Mouse (Mus musculus) hindbrain, embryonic 14.5 days (tissue): ENCODE measurements around the gene Zdhhc9. TPM values are rescaled to one million over a fixed set of nuclear protein-coding genes. Genes with fewer than 3 reads are reported as not detected.

Experiments used
- ATAC-seq: fragments of 200-750 bp; cut with Nextera tagmentation; 2 replicates; pipeline ENCODE4 v1.8.0; 2017; ENCODE audit warnings: moderate number of reproducible peaks, mild to moderate bottlenecking, moderate TSS enrichment, moderate library complexity; ENCODE audit not compliant: low FRiP score
- DNase-seq: peaks from one replicate; pipeline ENCODE4 v3.0.0-alpha.2; 2015; ENCODE audit warnings: low spot score
- H3K27ac ChIP-seq: fragments of 300-500 bp; sonication (generic); 2 replicates; pipeline ENCODE4 v1.5.1; 2014; ENCODE audit warnings: mild to moderate bottlenecking, moderate library complexity
- H3K27me3 ChIP-seq: fragments of 300-500 bp; sonication (generic); 2 replicates; pipeline ENCODE4 v1.6.1; 2014; ENCODE audit warnings: mild to moderate bottlenecking, low read length, mixed read lengths; ENCODE audit not compliant: control insufficient read depth, insufficient read depth
- H3K36me3 ChIP-seq: fragments of 300-500 bp; sonication (generic); replicated peaks from 2 replicates; pipeline ENCODE4 v1.6.1; 2014; ENCODE audit not compliant: control insufficient read depth, insufficient read depth
- H3K4me1 ChIP-seq: fragments of 300-500 bp; sonication (generic); replicated peaks from 2 replicates; pipeline ENCODE4 v1.6.1; 2014; ENCODE audit warnings: antibody characterized with exemption, low read length, mixed read lengths; ENCODE audit not compliant: control insufficient read depth, insufficient read depth
- H3K4me2 ChIP-seq: fragments of 300-500 bp; sonication (generic); replicated peaks from 2 replicates; pipeline ENCODE4 v1.6.1; 2014; ENCODE audit warnings: mild to moderate bottlenecking, moderate library complexity
- H3K4me3 ChIP-seq: fragments of 300-500 bp; sonication (generic); replicated peaks from 2 replicates; pipeline ENCODE4 v1.5.1; 2014; ENCODE audit warnings: mild to moderate bottlenecking, low read length
- H3K9ac ChIP-seq: fragments of 300-500 bp; sonication (generic); 2 replicates; pipeline ENCODE4 v1.6.1; 2014
- H3K9me3 ChIP-seq: fragments of 300-500 bp; sonication (generic); 2 replicates; pipeline ENCODE4 v1.6.1; 2016; ENCODE audit warnings: low read length; ENCODE audit not compliant: control insufficient read depth
- WGBS: fragments of 180-500 bp; shearing (Covaris S2); extraction: QIAGEN DNeasy Blood & Tissue Kit; methylation state at CpG from one replicate; pipeline ENCODE4 v1.1.7; 2014; 5-methylcytosine and 5-hydroxymethylcytosine counted together
- polyA plus RNA-seq: library from polyadenylated mRNA; unstranded; fragments of >200 nt; fragmentation: Nextera tagmentation; extraction: Ambion mirVana; gene quantifications from 2 replicates; pipeline ENCODE4 v1.2.1, GENCODE M21; 2014

Gene Zdhhc9
- polyA plus RNA-seq, 1 experiment from 2014 or later: 10.3 TPM

- Histone ChIP-seq H3K36me3 (no peaks in the 10 kb centered on the region), H3K4me1 (peaks cover 4% of the 10 kb centered on the region; the same call in 1 of the 2 replicates), H3K4me2 (no peak overlapping the region), H3K27me3 (no peaks in the 10 kb centered on the region), H3K27ac (no peak overlapping the region), H3K9me3 (no peaks in the 10 kb centered on the region), H3K4me3 (no peak overlapping the region), H3K9ac (no peak overlapping the region)
- WGBS: 26% methylated on average over 13 of the region's 14 CpGs
- DNase-seq (no peak), ATAC-seq (no peak)
Measured at GRCm38 (mm10) chrX:48139368-48140285, 69.1 kb downstream of the Zdhhc9 start.

- Histone ChIP-seq H3K36me3 (no peaks in the 10 kb centered on the region), H3K9me3 (no peaks in the 10 kb centered on the region), H3K27me3 (no peaks in the 10 kb centered on the region), H3K27ac (no peak overlapping the region), H3K4me1 (peaks cover 4% of the 10 kb centered on the region; the same call in 1 of the 2 replicates), H3K9ac (no peak overlapping the region), H3K4me2 (no peak overlapping the region), H3K4me3 (no peak overlapping the region)
- 48% methylated on average over 7 of the region's 7 CpGs for WGBS
- no peak for DNase-seq
- no peak for ATAC-seq
Measured at GRCm38 (mm10) chrX:48138539-48139275, 70.0 kb downstream of the Zdhhc9 start.

- Histone ChIP-seq H3K4me1 (peaks cover 4% of the 10 kb centered on the region; the same call in 1 of the 2 replicates), H3K4me2 (no peak overlapping the region), H3K27ac (no peak overlapping the region), H3K4me3 (no peak overlapping the region), H3K9ac (no peak overlapping the region), H3K36me3 (no peaks in the 10 kb centered on the region), H3K9me3 (no peaks in the 10 kb centered on the region), H3K27me3 (no peaks in the 10 kb centered on the region)
- DNase-seq (no peak), ATAC-seq (no peak)
- 76% methylated on average over 6 of the region's 6 CpGs for WGBS
Measured at GRCm38 (mm10) chrX:48138011-48138410, 70.7 kb downstream of the Zdhhc9 start.

- WGBS: 83% methylated on average over 4 of the region's 4 CpGs
- H3K4me3 ChIP-seq: no peak overlapping the region
- H3K9ac ChIP-seq: no peak overlapping the region
- H3K4me1 ChIP-seq: peaks cover 4% of the 10 kb centered on the region; the same call in 1 of the 2 replicates
- H3K9me3 ChIP-seq: no peaks in the 10 kb centered on the region
- H3K27me3 ChIP-seq: no peaks in the 10 kb centered on the region
- ATAC-seq (no peak), DNase-seq (no peak)
- no peak overlapping the region for H3K4me2 ChIP-seq
- H3K36me3 ChIP-seq: no peaks in the 10 kb centered on the region
- H3K27ac ChIP-seq: no peak overlapping the region
Measured at GRCm38 (mm10) chrX:48136935-48137334, 71.7 kb downstream of the Zdhhc9 start.

- Histone ChIP-seq H3K4me2 (no peak overlapping the region), H3K4me3 (no peak overlapping the region), H3K27me3 (no peaks in the 10 kb centered on the region), H3K9me3 (no peaks in the 10 kb centered on the region), H3K9ac (no peak overlapping the region), H3K27ac (no peak overlapping the region), H3K4me1 (no peaks in the 10 kb centered on the region), H3K36me3 (no peaks in the 10 kb centered on the region)
- DNase-seq: no peak
- 77% methylated on average over 1 of the region's 1 CpGs for WGBS
- no peak for ATAC-seq
Measured at GRCm38 (mm10) chrX:48129167-48129566, 79.5 kb downstream of the Zdhhc9 start.

GRCm38 (mm10) chrX:48127502-48128218, 81.0 kb downstream of the Zdhhc9 start:
- Histone ChIP-seq H3K4me1 (no peaks in the 10 kb centered on the region), H3K4me2 (no peak overlapping the region), H3K27ac (no peak overlapping the region), H3K9ac (no peak overlapping the region), H3K9me3 (no peaks in the 10 kb centered on the region), H3K27me3 (no peaks in the 10 kb centered on the region), H3K36me3 (no peaks in the 10 kb centered on the region), H3K4me3 (no peak overlapping the region)
- 81% methylated on average over 6 of the region's 6 CpGs for whole genome bisulfite sequencing
- ATAC-seq (no peak), DNase-seq (no peak)

- Histone ChIP-seq H3K4me2 (no peak overlapping the region), H3K27ac (no peak overlapping the region), H3K36me3 (no peaks in the 10 kb centered on the region), H3K9me3 (no peaks in the 10 kb centered on the region), H3K4me3 (no peak overlapping the region), H3K4me1 (no peaks in the 10 kb centered on the region), H3K9ac (no peak overlapping the region), H3K27me3 (no peaks in the 10 kb centered on the region)
- ATAC-seq (no peak), DNase-seq (no peak)
- WGBS: 70% methylated on average over 6 of the region's 6 CpGs
Measured at GRCm38 (mm10) chrX:48126903-48127476, 81.7 kb downstream of the Zdhhc9 start.

GRCm38 (mm10) chrX:48124132-48125071, 84.3 kb downstream of the Zdhhc9 start:
- DNase-seq (peak; percentile 34), ATAC-seq (no peak)
- 29% methylated on average over 17 of the region's 17 CpGs for WGBS
- no peaks in the 10 kb centered on the region for H3K4me1 ChIP-seq
- H3K9me3 ChIP-seq: no peaks in the 10 kb centered on the region
- H3K36me3 ChIP-seq: no peaks in the 10 kb centered on the region
- H3K27ac ChIP-seq: no peak overlapping the region
- no peaks in the 10 kb centered on the region for H3K27me3 ChIP-seq
- no peak overlapping the region for H3K4me3 ChIP-seq
- H3K4me2 ChIP-seq: peak overlapping the region; percentile 38
- H3K9ac ChIP-seq: no peak overlapping the region
